Mouse (Mus musculus) hindbrain, embryonic 14.5 days (tissue): ENCODE results near the gene Vmn2r90. TPM values are rescaled to one million over a fixed set of nuclear protein-coding genes. Genes with fewer than 3 reads are reported as not detected.
"Not testable (repeated sequence)": the region's sequence is repeated elsewhere in the genome, so short reads cannot be mapped to it uniquely, and the experiment has no call there.

ENCODE experiments used
- ATAC-seq: fragments of 200-750 bp; cut with Nextera tagmentation; 2 replicates; pipeline ENCODE4 v1.8.0; 2017; ENCODE audit warnings: moderate number of reproducible peaks, mild to moderate bottlenecking, moderate TSS enrichment, moderate library complexity; ENCODE audit not compliant: low FRiP score
- DNase-seq: peaks from one replicate; pipeline ENCODE4 v3.0.0-alpha.2; 2015; ENCODE audit warnings: low spot score
- H3K27ac ChIP-seq: fragments of 300-500 bp; sonication (generic); 2 replicates; pipeline ENCODE4 v1.5.1; 2014; ENCODE audit warnings: mild to moderate bottlenecking, moderate library complexity
- H3K27me3 ChIP-seq: fragments of 300-500 bp; sonication (generic); 2 replicates; pipeline ENCODE4 v1.6.1; 2014; ENCODE audit warnings: mild to moderate bottlenecking, low read length, mixed read lengths; ENCODE audit not compliant: control insufficient read depth, insufficient read depth
- H3K36me3 ChIP-seq: fragments of 300-500 bp; sonication (generic); replicated peaks from 2 replicates; pipeline ENCODE4 v1.6.1; 2014; ENCODE audit not compliant: control insufficient read depth, insufficient read depth
- H3K4me1 ChIP-seq: fragments of 300-500 bp; sonication (generic); replicated peaks from 2 replicates; pipeline ENCODE4 v1.6.1; 2014; ENCODE audit warnings: antibody characterized with exemption, low read length, mixed read lengths; ENCODE audit not compliant: control insufficient read depth, insufficient read depth
- H3K4me2 ChIP-seq: fragments of 300-500 bp; sonication (generic); replicated peaks from 2 replicates; pipeline ENCODE4 v1.6.1; 2014; ENCODE audit warnings: mild to moderate bottlenecking, moderate library complexity
- H3K4me3 ChIP-seq: fragments of 300-500 bp; sonication (generic); replicated peaks from 2 replicates; pipeline ENCODE4 v1.5.1; 2014; ENCODE audit warnings: mild to moderate bottlenecking, low read length
- H3K9ac ChIP-seq: fragments of 300-500 bp; sonication (generic); 2 replicates; pipeline ENCODE4 v1.6.1; 2014
- H3K9me3 ChIP-seq: fragments of 300-500 bp; sonication (generic); 2 replicates; pipeline ENCODE4 v1.6.1; 2016; ENCODE audit warnings: low read length; ENCODE audit not compliant: control insufficient read depth
- WGBS: fragments of 180-500 bp; shearing (Covaris S2); extraction: QIAGEN DNeasy Blood & Tissue Kit; methylation state at CpG from one replicate; pipeline ENCODE4 v1.1.7; 2014; 5-methylcytosine and 5-hydroxymethylcytosine counted together
- polyA plus RNA-seq: library from polyadenylated mRNA; unstranded; fragments of >200 nt; fragmentation: Nextera tagmentation; extraction: Ambion mirVana; gene quantifications from 2 replicates; pipeline ENCODE4 v1.2.1, GENCODE M21; 2014

Gene Vmn2r90
- polyA plus RNA-seq = not detected in 2 replicates

DNA sequence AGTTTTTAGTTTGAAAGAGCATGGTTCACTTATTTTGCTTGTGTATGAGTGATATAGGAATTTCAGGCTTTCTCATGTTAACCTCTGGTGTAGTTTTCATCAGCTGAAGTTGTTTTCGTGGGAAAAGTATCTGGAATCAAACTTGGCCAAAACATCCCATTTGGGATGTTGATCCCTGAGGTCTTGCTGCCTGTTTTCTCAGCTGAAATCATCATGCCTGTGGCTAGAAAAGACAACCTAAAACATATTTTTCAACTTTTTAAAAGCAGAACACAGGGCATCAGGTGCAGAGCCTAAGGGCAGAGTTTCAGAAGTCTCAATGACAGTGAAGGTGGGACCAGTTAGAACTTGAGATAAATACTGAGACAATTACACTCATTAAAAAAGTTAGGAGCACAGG is at the start of gene Vmn2r90:
Vmn2r90 (plus strand) TSS at position 301 of the 400 bp plus-strand sequence.
- Histone ChIP-seq H3K9me3 (no peaks in the 10 kb centered on the region), H3K27me3 (no peaks in the 10 kb centered on the region), H3K9ac (no peak within 1 kb of the TSS), H3K27ac (no peak within 1 kb of the TSS), H3K4me2 (no peak within 1 kb of the TSS), H3K36me3 (no peaks in the 10 kb centered on the region), H3K4me1 (no peaks in the 10 kb centered on the region), H3K4me3 (no peak within 1 kb of the TSS)
- WGBS = 74% methylated on average over 1 of the region's 1 CpGs
- ATAC-seq (no peak), DNase-seq (no peak)

DNA sequence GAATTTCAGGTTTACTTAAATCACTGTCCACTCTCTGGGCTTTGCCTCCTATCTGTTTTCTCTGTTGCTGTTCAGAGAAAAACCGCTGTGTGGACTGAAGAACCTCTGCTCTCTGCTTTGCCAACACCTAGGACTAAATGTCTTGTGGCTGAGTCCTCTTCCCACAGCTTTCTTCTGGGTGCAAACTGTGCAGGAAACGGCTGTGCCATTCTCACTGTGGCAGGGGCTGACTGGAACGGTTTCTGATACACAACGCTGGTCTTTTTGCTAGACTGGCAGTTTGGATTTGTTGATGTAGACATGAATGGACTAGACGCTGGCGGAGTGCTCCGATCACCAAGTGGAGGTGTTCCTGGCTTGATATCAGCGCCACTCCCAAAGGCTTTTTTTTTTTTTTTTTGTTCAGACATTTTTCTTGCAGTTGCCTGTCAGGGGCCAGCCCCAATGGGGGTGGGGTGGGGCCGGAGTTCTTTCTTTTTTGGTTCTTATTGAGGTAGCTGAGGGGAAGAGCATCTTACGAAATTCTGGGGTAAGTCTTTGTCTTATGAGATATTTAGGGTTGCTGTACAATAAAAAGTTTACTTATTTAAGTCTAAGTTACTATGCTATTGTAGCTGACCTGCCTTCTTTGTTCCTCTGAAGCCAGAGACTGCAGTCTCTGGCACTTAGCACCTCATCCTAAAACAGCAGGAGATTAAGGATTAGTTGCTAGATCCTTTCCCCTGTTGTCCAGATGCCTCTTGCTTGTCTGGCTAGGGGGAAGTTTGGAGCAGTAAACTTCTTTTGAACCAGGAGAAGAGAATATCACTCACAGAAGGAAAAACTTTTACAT is 48.3 kb upstream of the Vmn2r90 start:
- H3K4me2 ChIP-seq = no peak overlapping the region
- no peak for DNase-seq

DNA sequence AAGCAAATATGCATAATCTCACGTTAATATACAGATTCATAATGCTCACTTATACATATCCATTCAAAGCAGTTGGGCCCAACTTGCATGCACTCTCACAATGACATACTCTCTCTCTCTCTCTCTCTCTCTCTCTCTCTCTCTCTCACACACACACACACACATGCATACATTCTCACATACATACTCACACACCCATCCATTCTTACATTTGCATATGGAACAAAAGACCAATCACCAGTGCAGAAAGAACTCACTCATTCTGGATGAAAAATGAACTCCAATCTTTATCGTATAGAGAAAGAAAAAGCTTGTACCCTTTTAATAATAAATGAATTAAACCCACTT is 47.7 kb upstream of the Vmn2r90 start:
- Histone ChIP-seq H3K9ac (no peak overlapping the region), H3K4me1 (no peaks in the 10 kb centered on the region), H3K27me3 (no peaks in the 10 kb centered on the region), H3K9me3 (no peaks in the 10 kb centered on the region), H3K4me3 (no peak overlapping the region), H3K27ac (no peak overlapping the region), H3K4me2 (no peak overlapping the region), H3K36me3 (no peaks in the 10 kb centered on the region)
- no peak for DNase-seq
- no peak for ATAC-seq
- 27% methylated on average over 2 of the region's 2 CpGs for WGBS

More for the DNA sequence above, 48.3 kb upstream of the Vmn2r90 start:
- ATAC-seq = no peak
- H3K36me3 ChIP-seq = no peaks in the 10 kb centered on the region
- no peak overlapping the region for H3K27ac ChIP-seq
- H3K4me3 ChIP-seq = no peak overlapping the region
- H3K27me3 ChIP-seq = no peaks in the 10 kb centered on the region
- no peaks in the 10 kb centered on the region for H3K9me3 ChIP-seq
- H3K9ac ChIP-seq = no peak overlapping the region
- 34% methylated on average over 10 of the region's 10 CpGs for WGBS
- H3K4me1 ChIP-seq = no peaks in the 10 kb centered on the region

DNA sequence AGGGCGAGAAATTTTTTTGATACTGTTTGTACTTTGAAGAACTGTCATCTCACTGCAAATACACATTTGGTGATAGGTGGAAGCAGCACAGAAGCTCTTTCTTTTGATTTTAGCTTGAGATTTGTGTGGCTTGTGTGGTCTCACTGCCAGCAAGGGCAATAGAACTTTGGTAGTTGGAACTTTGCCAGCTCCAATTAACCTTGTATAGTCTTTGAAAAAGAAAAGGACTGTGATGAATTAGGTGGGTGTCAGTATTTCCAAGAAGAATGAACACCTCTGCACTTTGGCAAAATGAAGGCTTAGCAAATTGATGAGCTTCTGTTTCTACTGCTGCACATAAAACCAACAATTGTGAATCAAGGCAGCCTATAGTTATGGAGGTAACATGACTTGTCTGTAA is 24.8 kb upstream of the Vmn2r90 start:
- Histone ChIP-seq H3K4me3 (no peak overlapping the region), H3K27ac (no peak overlapping the region), H3K27me3 (no peaks in the 10 kb centered on the region), H3K36me3 (no peaks in the 10 kb centered on the region), H3K9me3 (no peaks in the 10 kb centered on the region), H3K4me2 (no peak overlapping the region), H3K4me1 (no peaks in the 10 kb centered on the region), H3K9ac (no peak overlapping the region)
- 89% methylated on average over 1 of the region's 1 CpGs for WGBS
- no peak for DNase-seq
- no peak for ATAC-seq

DNA sequence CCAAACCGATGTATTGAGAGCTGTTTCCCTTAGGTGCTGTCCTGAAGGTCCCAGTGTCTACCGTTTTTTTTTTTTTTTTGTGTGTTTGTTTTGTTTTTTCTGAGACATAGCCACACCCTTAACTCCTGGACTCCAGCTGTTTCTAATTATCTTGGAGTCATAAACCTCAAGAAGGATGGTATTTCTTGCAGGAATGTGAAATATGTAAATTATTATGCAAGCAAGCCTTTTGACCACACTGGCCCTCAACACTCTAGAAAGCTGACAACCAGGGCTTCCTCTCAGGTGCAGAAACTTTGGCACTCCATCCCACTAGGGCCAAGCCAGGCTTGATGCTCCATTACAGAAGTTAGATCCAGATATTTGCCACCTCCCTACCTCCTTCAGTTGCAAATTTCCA is 12.9 kb upstream of the Vmn2r90 start:
- Histone ChIP-seq H3K4me2 (no peak overlapping the region), H3K4me1 (no peaks in the 10 kb centered on the region), H3K27me3 (no peaks in the 10 kb centered on the region), H3K36me3 (no peaks in the 10 kb centered on the region), H3K27ac (no peak overlapping the region), H3K9ac (no peak overlapping the region), H3K9me3 (no peaks in the 10 kb centered on the region), H3K4me3 (no peak overlapping the region)
- no peak for ATAC-seq
- WGBS = 67% methylated on average over 2 of the region's 2 CpGs
- DNase-seq = no peak

DNA sequence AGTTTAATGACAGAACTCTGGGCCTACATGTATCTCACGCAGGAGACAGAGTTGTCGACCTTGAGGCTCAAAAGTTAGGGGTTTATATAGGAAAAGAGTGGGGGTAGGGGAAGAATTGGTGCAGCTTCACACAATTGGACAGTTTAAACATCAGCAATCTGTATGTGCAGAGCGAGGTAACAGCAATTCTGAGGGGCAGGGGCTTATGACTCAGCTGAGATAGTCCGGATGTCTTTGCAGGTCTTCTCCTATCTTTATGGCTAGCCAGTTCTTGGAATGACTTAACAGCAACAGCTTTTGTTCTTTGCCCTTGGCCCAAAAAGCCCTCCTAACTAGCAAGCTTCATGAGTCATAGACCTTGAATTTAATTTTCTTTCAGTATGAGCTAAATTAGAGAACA is 28.8 kb downstream of the Vmn2r90 start:
- not testable (repeated sequence) for DNase-seq, H3K9ac ChIP-seq, H3K27ac ChIP-seq, H3K4me2 ChIP-seq, ATAC-seq, H3K36me3 ChIP-seq, H3K4me1 ChIP-seq, H3K9me3 ChIP-seq, H3K27me3 ChIP-seq, H3K4me3 ChIP-seq
- WGBS = 81% methylated on average over 4 of the region's 4 CpGs

DNA sequence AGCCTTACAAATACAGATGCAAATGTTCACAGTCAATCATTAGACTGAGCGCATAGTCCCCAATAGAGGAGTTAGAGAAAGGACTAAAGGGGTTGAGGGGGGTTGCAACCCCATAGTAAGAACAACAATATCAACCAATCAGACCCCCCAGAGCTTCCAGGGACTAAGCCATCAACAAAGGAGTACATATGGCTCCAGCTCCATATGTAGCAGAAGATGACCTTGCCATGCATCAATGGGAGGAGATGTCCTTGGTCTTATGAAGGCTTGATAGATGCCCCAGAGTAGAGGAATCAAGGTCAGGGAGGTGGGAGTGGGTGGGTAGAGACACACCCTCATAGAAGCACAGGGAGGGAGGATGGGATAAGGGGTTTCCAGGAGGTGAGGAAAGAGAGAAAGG is 35.1 kb downstream of the Vmn2r90 start:
- Histone ChIP-seq H3K4me3 (no peak overlapping the region), H3K9me3 (0 out of 2 replicates have a peak, but pooled peaks cover 5% of the 10 kb centered on the region), H3K4me2 (no peak overlapping the region), H3K4me1 (no peaks in the 10 kb centered on the region), H3K27ac (no peak overlapping the region), H3K36me3 (no peaks in the 10 kb centered on the region), H3K27me3 (no peaks in the 10 kb centered on the region), H3K9ac (no peak overlapping the region)
- ATAC-seq (no peak), DNase-seq (no peak)
- WGBS = 92% methylated on average over 1 of the region's 1 CpGs

DNA sequence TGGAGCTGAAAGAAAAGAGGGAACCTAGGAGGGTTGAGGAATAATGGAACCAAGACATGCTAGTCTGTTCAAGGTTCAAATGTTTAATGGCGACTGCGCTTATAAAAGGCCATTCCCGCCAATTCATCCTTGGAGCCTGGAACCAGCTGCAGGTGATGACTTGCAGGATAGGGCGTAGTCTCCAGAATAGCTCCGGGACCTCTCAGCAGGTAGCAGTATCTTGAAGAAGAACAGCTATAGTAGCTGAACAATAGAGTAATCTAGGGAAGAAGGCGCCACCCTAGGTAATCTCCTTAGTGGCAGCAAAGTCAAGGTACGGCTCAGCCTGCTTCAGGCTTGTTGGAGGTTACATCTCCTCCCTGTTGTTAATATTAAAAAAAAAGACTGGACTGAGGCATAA is 35.8 kb downstream of the Vmn2r90 start:
- not testable (repeated sequence) for ATAC-seq, DNase-seq, H3K27me3 ChIP-seq, H3K4me1 ChIP-seq, H3K27ac ChIP-seq, H3K9ac ChIP-seq, H3K4me2 ChIP-seq, H3K4me3 ChIP-seq, H3K36me3 ChIP-seq, H3K9me3 ChIP-seq
- 95% methylated on average over 7 of the region's 7 CpGs for WGBS

DNA sequence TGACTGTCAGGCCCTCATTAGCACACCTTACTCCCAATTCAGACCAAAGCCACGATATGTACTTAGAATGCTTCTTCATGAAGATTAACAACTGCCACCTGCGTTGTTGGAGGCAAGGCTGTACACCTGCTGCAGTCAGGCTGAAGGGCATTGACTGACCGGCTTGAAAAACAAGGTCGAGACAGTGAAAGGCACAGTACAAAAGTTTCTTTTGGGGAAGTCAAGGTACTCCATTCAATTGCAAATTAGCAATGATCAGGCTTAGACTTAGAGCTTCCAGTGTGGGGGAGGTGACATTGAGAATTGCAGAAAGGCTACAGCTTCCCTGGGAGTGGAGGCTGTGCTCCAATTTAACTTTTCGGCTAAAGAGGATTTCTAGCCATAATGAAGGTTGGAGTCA is 36.4 kb downstream of the Vmn2r90 start:
- H3K27ac ChIP-seq, DNase-seq, H3K4me3 ChIP-seq, H3K4me1 ChIP-seq, H3K4me2 ChIP-seq, H3K9ac ChIP-seq, H3K9me3 ChIP-seq, ATAC-seq, H3K36me3 ChIP-seq, H3K27me3 ChIP-seq: not testable (repeated sequence)
- WGBS = 85% methylated on average over 5 of the region's 5 CpGs

DNA sequence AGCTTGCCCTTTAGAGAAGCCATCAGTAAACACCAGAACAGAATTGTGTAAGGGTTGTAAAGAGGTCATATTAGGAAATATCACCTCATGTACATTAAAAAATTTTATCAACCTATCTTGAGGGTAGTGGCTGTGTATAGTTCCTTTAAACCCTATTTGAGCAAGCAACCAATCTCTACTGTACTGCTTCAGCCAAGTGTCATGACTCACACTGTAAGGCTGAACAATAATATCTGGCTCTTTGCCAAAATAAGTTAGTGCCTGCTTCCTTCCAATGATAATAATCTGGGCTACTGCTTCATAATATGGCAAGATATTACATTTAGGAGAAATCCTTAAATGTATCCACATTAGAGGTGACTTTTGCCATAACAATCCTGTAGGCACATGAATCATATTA is 38.0 kb downstream of the Vmn2r90 start:
- ATAC-seq, H3K9ac ChIP-seq, H3K4me2 ChIP-seq, DNase-seq, H3K27ac ChIP-seq, H3K4me1 ChIP-seq, H3K27me3 ChIP-seq, H3K36me3 ChIP-seq, H3K9me3 ChIP-seq, H3K4me3 ChIP-seq: not testable (repeated sequence)
